Mouse (Mus musculus): ENCODE measurements around the gene Sema7a. TPM values are rescaled to one million over a fixed set of nuclear protein-coding genes. Genes with fewer than 3 reads are reported as not detected.

Sema7a gene
- polyA plus RNA-seq, 1 experiment from 2014 or later: 2.1 TPM

DNA sequence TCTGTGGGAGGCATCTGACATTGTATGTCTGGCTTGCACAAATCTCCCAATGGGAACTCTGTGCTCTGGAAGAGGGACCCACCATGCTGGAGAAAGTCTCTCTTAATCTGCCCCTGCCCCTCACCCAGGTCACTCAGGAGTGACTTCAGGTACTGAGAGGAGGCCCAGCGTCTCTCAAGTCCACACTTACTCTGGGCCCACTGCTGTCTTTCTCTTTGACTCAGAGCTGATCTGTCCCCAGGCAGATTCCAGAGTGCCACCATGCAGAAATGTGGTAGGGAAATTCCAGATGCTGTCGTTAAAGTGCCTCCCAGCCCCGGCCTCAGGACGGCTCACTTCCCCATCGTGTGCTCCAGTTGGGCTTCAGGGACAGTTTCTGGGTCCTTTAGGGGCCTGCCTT lies 34.3 kb downstream of the Sema7a start:
- WGBS: 72% methylated on average over 5 of the region's 5 CpGs
- Histone ChIP-seq H3K4me1 (no peaks in the 10 kb centered on the region), H3K9me3 (no peaks in the 10 kb centered on the region), H3K36me3 (replicated peaks) (no peaks in the 10 kb centered on the region), H3K27me3 (replicated peaks) (no peaks in the 10 kb centered on the region), H3K4me2 (no peak overlapping the region), H3K27ac (no peak overlapping the region), H3K4me3 (no peak overlapping the region), H3K9ac (no peak overlapping the region)
- no peak for ATAC-seq (replicated peaks)

DNA sequence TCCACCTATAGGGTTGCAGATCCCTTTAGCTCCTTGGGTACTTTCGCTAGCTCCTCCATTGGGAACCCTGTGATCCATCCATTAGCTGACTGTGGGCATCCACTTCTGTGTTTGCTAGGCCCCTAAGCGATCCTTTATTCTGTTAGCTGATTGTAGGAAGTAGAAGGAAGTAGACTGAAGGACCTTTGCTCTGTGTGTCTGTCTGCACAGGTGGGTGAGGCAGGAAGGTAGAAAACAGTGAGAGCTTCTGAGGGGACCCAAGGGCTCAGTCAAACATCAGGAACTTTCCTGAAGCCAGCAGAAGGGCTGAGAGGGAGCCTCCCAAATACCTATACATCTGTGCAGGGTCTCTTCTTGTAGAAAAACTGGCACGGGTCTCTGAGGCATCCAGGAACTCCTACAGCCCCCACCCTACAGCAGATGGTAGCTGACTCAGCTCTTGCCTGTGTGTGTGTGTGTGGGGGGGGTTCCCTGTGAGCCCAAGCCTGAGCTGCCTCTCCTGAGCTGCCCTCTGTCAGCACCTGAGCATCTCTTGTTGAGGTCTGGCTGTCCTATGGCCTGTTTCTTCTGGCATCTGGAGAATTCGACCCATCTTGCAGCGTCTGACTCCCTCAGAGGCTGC lies 35.4 kb downstream of the Sema7a start:
- ATAC-seq (replicated peaks): no peak
- H3K27me3 ChIP-seq (replicated peaks): no peaks in the 10 kb centered on the region
- H3K4me3 ChIP-seq: no peak overlapping the region
- H3K9ac ChIP-seq: no peak overlapping the region
- no peaks in the 10 kb centered on the region for H3K4me1 ChIP-seq
- H3K9me3 ChIP-seq: no peaks in the 10 kb centered on the region
- no peaks in the 10 kb centered on the region for H3K36me3 ChIP-seq (replicated peaks)
- no peak overlapping the region for H3K4me2 ChIP-seq
- 85% methylated on average over 5 of the region's 5 CpGs for WGBS
- H3K27ac ChIP-seq: no peak overlapping the region

DNA sequence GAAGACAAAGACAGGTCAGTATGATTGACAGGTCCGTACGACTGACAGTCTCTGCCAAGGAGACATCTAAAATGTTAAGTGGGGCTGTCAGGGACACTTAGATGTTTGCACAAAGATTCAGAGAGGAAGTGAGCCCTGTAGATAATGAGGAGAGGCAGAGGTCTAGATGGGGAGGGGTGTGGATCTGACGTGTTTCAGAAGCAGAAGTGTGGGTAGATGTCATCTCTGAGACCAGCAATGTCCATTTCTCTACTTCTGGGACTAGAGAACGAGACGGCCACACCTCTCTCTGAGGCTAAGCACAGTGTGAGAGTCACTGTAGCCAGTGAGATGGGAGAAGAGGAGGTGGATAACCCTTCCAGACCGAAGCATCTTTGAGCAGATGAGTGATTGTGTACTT lies 38.1 kb downstream of the Sema7a start:
- WGBS: 86% methylated on average over 6 of the region's 6 CpGs
- no peak for ATAC-seq (replicated peaks)

DNA sequence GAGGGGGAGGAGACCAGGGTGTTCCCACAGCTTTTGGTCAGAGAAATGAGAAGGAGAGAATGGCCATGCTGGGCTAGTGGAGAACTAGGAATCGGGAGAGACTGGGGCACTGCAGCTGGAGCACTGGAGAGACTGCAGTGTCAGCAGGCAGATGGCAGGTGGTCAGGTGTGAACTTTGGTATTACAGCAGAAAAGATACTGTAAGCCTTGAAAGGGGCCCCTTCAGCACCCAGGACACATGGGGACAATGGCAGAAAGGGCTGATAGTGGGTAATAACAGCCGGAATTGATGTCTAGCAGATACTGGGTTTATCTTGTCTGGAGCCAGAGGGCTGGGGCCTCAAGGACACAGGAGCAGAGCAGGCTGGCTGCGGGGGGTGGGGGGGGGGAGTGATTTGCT lies 38.9 kb downstream of the Sema7a start:
- Histone ChIP-seq H3K9ac (no peak overlapping the region), H3K27me3 (replicated peaks) (no peaks in the 10 kb centered on the region), H3K9me3 (no peaks in the 10 kb centered on the region), H3K27ac (no peak overlapping the region), H3K4me1 (no peaks in the 10 kb centered on the region), H3K36me3 (replicated peaks) (no peaks in the 10 kb centered on the region), H3K4me3 (no peak overlapping the region), H3K4me2 (no peak overlapping the region)
- 79% methylated on average over 3 of the region's 3 CpGs for WGBS
- no peak for ATAC-seq (replicated peaks)

More for the DNA sequence above, 38.1 kb downstream of the Sema7a start:
- Histone ChIP-seq H3K36me3 (replicated peaks) (no peaks in the 10 kb centered on the region), H3K4me3 (no peak overlapping the region), H3K27me3 (replicated peaks) (no peaks in the 10 kb centered on the region), H3K9ac (no peak overlapping the region), H3K4me2 (no peak overlapping the region), H3K9me3 (no peaks in the 10 kb centered on the region), H3K27ac (no peak overlapping the region), H3K4me1 (no peaks in the 10 kb centered on the region)

DNA sequence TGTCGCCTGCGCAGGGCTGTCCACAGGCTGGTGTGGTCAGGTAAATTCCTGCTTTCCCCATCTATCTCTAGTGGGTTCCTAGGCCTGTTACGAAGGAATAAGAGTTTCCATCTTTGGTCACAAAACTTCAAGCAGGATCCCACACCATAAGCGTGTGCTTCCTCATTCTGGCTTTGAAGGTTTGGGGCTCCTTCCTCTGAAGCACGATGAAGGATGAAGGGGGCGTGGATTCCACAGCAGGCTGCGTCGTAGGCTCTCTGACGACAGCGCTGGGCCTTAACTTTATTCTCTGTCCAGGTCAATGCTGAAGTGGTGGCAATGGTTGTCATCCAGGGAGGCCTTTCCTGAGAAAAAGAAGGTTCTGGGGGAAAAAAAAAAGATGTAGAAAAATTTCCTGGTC lies 40.7 kb downstream of the Sema7a start:
- Histone ChIP-seq H3K9me3 (no peaks in the 10 kb centered on the region), H3K4me1 (no peaks in the 10 kb centered on the region), H3K36me3 (replicated peaks) (no peaks in the 10 kb centered on the region), H3K27ac (no peak overlapping the region), H3K9ac (no peak overlapping the region), H3K4me2 (no peak overlapping the region), H3K27me3 (replicated peaks) (no peaks in the 10 kb centered on the region), H3K4me3 (no peak overlapping the region)
- 86% methylated on average over 10 of the region's 10 CpGs for WGBS
- no peak for ATAC-seq (replicated peaks)

DNA sequence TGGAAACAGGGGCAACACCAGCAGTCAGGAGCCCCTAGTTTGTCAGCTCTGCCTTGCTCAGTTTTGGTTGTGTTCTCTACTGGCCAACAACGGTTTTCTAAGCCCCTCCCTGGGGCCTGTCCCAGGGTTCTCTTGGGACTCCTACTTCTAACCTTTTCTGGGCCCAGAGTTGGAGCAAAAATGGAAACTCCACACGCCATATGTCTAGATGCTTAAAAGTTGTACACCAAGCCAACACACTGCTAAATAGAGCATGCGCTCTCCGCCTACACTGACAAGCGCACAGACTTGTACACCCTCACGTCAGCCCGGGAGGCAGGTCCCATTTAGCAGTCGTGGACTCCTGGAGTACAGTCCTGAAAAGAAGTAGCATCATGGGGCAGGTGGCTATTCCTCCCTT lies 45.4 kb downstream of the Sema7a start:
- Histone ChIP-seq H3K4me3 (no peak overlapping the region), H3K27me3 (replicated peaks) (no peaks in the 10 kb centered on the region), H3K9me3 (no peaks in the 10 kb centered on the region), H3K27ac (no peak overlapping the region), H3K4me1 (peaks cover 5% of the 10 kb centered on the region; the same call in 1 of the 2 replicates), H3K9ac (no peak overlapping the region), H3K4me2 (no peak overlapping the region), H3K36me3 (replicated peaks) (no peaks in the 10 kb centered on the region)
- no peak for ATAC-seq (replicated peaks)
- 91% methylated on average over 8 of the region's 8 CpGs for WGBS

DNA sequence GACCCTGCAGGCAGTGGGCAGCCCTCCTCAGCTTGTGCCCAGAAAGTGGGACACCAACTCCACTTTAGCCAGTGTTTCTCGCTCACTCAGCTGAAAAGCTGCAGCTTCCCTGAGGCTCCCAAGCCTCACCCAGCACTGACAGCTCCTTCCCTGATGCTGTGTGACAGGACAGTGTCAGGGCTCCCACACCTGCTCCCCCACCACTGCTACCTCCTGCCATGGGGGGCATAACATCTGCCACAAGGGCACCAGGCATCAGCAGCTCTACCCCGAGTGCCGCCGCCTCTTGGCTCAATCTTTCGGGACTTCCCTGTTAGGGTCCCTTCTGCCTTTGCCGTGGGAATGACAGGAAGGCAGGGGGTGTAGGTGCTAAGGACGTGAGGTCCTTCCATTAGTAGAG lies 46.4 kb downstream of the Sema7a start:
- Histone ChIP-seq H3K4me1 (peaks cover 5% of the 10 kb centered on the region; the same call in 1 of the 2 replicates), H3K9ac (no peak overlapping the region), H3K4me2 (no peak overlapping the region), H3K27me3 (replicated peaks) (no peaks in the 10 kb centered on the region), H3K4me3 (no peak overlapping the region), H3K27ac (no peak overlapping the region), H3K9me3 (no peaks in the 10 kb centered on the region), H3K36me3 (replicated peaks) (no peaks in the 10 kb centered on the region)
- ATAC-seq (replicated peaks): no peak
- 82% methylated on average over 7 of the region's 7 CpGs for WGBS

DNA sequence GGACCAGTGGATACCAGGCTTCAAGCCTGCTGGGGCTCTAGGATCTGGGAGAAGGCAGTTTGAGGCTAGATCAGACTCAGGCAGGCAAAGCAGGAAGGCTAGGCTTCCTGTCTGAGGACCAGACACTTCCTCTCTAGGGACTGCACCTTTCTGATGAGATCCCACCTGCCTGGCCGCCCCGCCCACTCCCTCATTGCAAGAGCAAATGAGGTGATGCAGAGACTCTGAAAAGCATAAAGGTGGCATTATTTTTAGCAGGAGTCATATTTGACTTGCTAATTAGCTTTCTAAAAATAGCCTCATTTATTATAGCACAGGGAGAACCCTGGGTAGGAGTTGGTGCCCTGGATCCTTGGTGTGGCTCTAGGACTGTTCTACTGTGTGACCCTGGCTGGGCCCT lies 48.2 kb downstream of the Sema7a start:
- no peak for ATAC-seq (replicated peaks)
- Histone ChIP-seq H3K4me2 (no peak overlapping the region), H3K4me1 (peaks cover 5% of the 10 kb centered on the region; the same call in 1 of the 2 replicates), H3K27ac (no peak overlapping the region), H3K9me3 (no peaks in the 10 kb centered on the region), H3K9ac (no peak overlapping the region), H3K36me3 (replicated peaks) (no peaks in the 10 kb centered on the region), H3K27me3 (replicated peaks) (no peaks in the 10 kb centered on the region), H3K4me3 (no peak overlapping the region)
- 90% methylated on average over 2 of the region's 2 CpGs for WGBS

DNA sequence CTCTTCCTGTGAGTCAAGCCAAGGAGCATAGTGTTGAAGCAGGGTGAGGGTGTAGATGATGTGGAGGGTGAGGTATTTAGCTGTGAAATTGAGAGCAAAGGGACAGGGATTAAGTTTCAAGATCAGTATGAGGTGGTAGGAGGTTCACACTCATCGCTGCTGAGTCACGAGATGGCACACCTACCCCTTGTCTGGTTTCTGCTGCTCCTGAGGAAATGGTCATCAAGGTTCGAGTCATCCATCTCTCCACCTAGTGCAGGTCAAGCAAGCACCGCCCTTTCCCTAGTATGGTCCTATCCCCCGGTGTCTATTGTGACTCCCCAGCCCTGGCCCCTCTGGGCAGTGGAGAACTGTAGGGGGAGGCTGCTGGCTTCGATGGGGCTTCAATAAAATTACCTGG lies 49.4 kb downstream of the Sema7a start:
- Histone ChIP-seq H3K4me3 (no peak overlapping the region), H3K27ac (no peak overlapping the region), H3K36me3 (replicated peaks) (no peaks in the 10 kb centered on the region), H3K9ac (no peak overlapping the region), H3K27me3 (replicated peaks) (no peaks in the 10 kb centered on the region), H3K9me3 (no peaks in the 10 kb centered on the region), H3K4me2 (no peak overlapping the region), H3K4me1 (peaks cover 5% of the 10 kb centered on the region; the same call in 1 of the 2 replicates)
- ATAC-seq (replicated peaks): no peak
- 86% methylated on average over 6 of the region's 6 CpGs for WGBS

DNA sequence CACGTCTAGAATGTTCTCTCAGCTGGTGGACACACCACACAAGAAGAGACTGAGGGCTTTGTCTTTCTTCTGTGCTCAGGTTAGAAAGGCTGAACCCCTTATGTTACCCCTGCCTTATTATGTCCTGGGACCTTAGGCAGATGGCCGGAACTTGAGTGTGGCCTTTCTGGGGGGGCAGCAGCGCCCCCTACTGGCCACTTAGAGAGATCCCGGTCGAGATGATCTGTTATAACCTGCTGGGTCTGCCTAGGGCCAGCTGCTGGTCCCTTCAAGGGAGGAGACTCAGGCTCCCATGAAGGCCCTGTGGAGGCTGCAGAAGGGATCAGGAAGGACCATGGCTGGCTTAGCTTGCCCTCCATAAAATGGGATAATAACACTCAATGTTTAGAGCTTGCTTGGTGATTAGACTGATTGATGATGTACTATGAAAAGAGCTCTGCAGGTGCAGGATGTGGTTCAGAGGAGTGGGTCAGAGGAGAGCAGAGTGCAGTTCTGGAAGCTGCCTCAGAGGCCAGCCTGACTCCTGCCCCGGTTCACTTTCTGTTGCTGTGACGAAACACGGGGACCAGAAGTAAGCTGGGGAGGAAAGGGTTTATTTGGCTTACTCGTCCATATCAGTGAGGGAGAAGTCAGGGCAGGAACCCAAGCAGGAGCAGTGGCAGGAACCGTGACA lies 50.7 kb downstream of the Sema7a start:
- no peak overlapping the region for H3K4me2 ChIP-seq
- 41% methylated on average over 10 of the region's 10 CpGs for WGBS
- H3K4me3 ChIP-seq: no peak overlapping the region
- H3K27me3 ChIP-seq (replicated peaks): no peaks in the 10 kb centered on the region
- H3K4me1 ChIP-seq: peaks cover 5% of the 10 kb centered on the region; the same call in 1 of the 2 replicates
- no peak overlapping the region for H3K27ac ChIP-seq
- ATAC-seq (replicated peaks): no peak
- H3K36me3 ChIP-seq (replicated peaks): no peaks in the 10 kb centered on the region
- H3K9me3 ChIP-seq: no peaks in the 10 kb centered on the region
- no peak overlapping the region for H3K9ac ChIP-seq

DNA sequence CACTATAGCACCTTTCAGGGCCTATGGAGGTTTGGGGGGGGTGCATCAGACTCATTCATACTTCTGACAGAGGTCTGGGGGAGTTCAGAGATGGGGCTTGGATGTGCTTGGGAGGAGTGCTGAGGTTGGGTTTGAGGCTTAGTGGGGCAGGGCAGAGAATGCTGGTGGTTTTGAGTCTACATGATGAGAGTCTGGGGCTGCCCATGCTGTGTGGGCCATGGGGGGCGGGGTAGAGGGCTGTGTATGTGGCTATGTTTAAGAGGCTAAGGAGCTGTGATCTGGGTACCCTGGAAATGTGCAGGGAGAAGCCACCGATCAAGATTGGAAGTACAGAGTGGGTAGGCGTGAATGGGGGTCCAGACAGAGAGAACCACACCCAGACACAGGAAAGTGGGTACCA lies 52.1 kb downstream of the Sema7a start:
- no peak for ATAC-seq (replicated peaks)
- H3K27me3 ChIP-seq (replicated peaks): 0 out of 2 replicates have a peak, but pooled peaks cover 4% of the 10 kb centered on the region
- no peak overlapping the region for H3K27ac ChIP-seq
- no peak overlapping the region for H3K4me3 ChIP-seq
- H3K4me1 ChIP-seq: peaks cover 5% of the 10 kb centered on the region; the same call in 1 of the 2 replicates
- no peak overlapping the region for H3K9ac ChIP-seq
- H3K4me2 ChIP-seq: no peak overlapping the region
- no peaks in the 10 kb centered on the region for H3K36me3 ChIP-seq (replicated peaks)
- 92% methylated on average over 3 of the region's 3 CpGs for WGBS
- H3K9me3 ChIP-seq: no peaks in the 10 kb centered on the region

DNA sequence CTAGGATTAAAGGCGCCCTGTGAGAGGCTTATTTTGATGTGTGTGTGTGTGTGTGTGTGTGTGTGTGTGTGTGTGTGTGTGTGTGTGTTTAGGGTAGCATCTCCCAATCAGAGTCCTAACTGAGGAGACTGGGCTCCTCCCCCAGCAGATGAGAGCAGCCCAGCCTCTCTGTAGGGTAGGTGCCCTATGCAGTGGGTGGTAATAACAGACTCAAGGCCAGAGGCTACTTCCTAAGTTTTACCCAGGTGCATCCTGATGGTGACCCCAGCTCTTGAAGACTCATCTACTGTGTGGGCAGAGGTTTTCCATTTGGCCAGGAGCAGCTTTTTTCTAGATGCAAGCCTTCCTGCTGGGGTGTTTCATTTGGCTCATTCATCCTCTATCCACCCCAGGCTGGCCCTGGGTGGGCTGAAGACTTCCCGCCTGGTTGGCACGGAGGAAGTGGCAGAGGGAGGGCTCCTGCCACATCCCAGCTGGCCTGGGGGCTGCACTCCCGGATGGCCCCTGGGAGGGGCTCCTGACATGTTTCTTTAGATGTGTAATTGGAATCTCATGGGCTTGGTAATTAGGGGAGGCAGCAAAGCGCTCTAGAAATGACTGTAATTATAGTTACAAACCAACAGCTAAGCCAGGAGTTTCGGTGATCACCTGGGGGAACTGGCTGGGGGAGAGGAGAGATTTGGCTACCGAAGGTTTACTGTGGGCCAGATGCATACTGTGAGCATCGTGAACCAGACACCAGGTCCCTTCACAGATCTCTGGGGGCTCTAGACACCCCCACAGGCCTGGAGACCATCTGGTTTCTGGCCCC lies 53.1 kb downstream of the Sema7a start:
- Histone ChIP-seq H3K36me3 (replicated peaks) (no peaks in the 10 kb centered on the region), H3K9me3 (no peaks in the 10 kb centered on the region), H3K27me3 (replicated peaks) (0 out of 2 replicates have a peak, but pooled peaks cover 4% of the 10 kb centered on the region), H3K4me2 (no peak overlapping the region), H3K27ac (no peak overlapping the region), H3K9ac (no peak overlapping the region), H3K4me3 (no peak overlapping the region), H3K4me1 (peaks cover 8% of the 10 kb centered on the region)
- no peak for ATAC-seq (replicated peaks)
- 46% methylated on average over 8 of the region's 8 CpGs for WGBS

Data from midbrain, embryonic 15.5 days (tissue).